Mouse (Mus musculus) heart, embryonic 12.5 days (tissue): ENCODE measurements around the gene Pgap1. TPM values are rescaled to one million over a fixed set of nuclear protein-coding genes. Genes with fewer than 3 reads are reported as not detected.
A peak's percentile ranks its signal among the peaks of the same experiment; 100 is the strongest.

ENCODE experiments used
- ATAC-seq: fragments of 200-750 bp; cut with Nextera tagmentation; 2 replicates; pipeline ENCODE4 v1.8.0; 2017; ENCODE audit warnings: moderate TSS enrichment, moderate library complexity; ENCODE audit not compliant: insufficient number of reproducible peaks, low FRiP score
- H3K27ac ChIP-seq: fragments of 300-500 bp; sonication (generic); 2 replicates; pipeline ENCODE4 v1.5.1; 2016; ENCODE audit warnings: mild to moderate bottlenecking, moderate library complexity; ENCODE audit not compliant: poor library complexity, severe bottlenecking
- H3K27me3 ChIP-seq: fragments of 300-500 bp; sonication (generic); replicated peaks from 2 replicates; pipeline ENCODE4 v1.6.1; 2016; ENCODE audit warnings: mild to moderate bottlenecking, moderate library complexity
- H3K36me3 ChIP-seq: fragments of 300-500 bp; sonication (generic); 2 replicates; pipeline ENCODE4 v1.6.1; 2016; ENCODE audit warnings: mild to moderate bottlenecking, moderate library complexity
- H3K4me1 ChIP-seq: fragments of 300-500 bp; sonication (generic); replicated peaks from 2 replicates; pipeline ENCODE4 v1.6.1; 2016; ENCODE audit warnings: mild to moderate bottlenecking
- H3K4me2 ChIP-seq: fragments of 300-500 bp; sonication (generic); 2 replicates; pipeline ENCODE4 v1.6.1; 2016; ENCODE audit warnings: mild to moderate bottlenecking, moderate library complexity
- H3K4me3 ChIP-seq: fragments of 300-500 bp; sonication (generic); 2 replicates; pipeline ENCODE4 v1.5.1; 2016; ENCODE audit warnings: mild to moderate bottlenecking
- H3K9ac ChIP-seq: fragments of 300-500 bp; sonication (generic); 2 replicates; pipeline ENCODE4 v1.6.1; 2016; ENCODE audit warnings: mild to moderate bottlenecking, moderate library complexity
- H3K9me3 ChIP-seq: fragments of 300-500 bp; sonication (generic); replicated peaks from 2 replicates; pipeline ENCODE4 v1.6.1; 2016; ENCODE audit warnings: mild to moderate bottlenecking, moderate library complexity
- WGBS: fragments of 180-500 bp; shearing (Covaris S2); methylation state at CpG from one replicate; pipeline ENCODE4 v1.1.7; 2016; 5-methylcytosine and 5-hydroxymethylcytosine counted together
- polyA plus RNA-seq: library from polyadenylated mRNA; unstranded; fragments of >200 nt; fragmentation: Nextera tagmentation; extraction: Ambion mirVana; gene quantifications from 2 replicates; pipeline ENCODE4 v1.2.1, GENCODE M21; 2016

The Pgap1 gene
- polyA plus RNA-seq, 1 experiment from 2014 or later: 5.8 TPM

- Histone ChIP-seq H3K27ac (no peak overlapping the region), H3K27me3 (0 out of 2 replicates have a peak, but pooled peaks cover 10% of the 10 kb centered on the region), H3K9me3 (no peaks in the 10 kb centered on the region), H3K36me3 (peaks cover 8% of the 10 kb centered on the region), H3K4me3 (peak overlapping the region; percentile 77), H3K4me1 (peaks cover 9% of the 10 kb centered on the region), H3K9ac (peak overlapping the region; percentile 85), H3K4me2 (peak overlapping the region; percentile 80)
- WGBS: 54% methylated on average over 3 of the region's 3 CpGs
- no peak for ATAC-seq
Observed at GRCm38 (mm10) chr1:54439080-54439476, 118.4 kb downstream of the Pgap1 start.

- Histone ChIP-seq H3K4me2 (peak within 1 kb of the TSS; percentile 80), H3K9ac (peak within 1 kb of the TSS; percentile 85), H3K4me1 (peaks cover 9% of the 10 kb centered on the region), H3K36me3 (peaks cover 12% of the 10 kb centered on the region), H3K27ac (no peak within 1 kb of the TSS), H3K9me3 (no peaks in the 10 kb centered on the region), H3K4me3 (peak within 1 kb of the TSS; percentile 77), H3K27me3 (0 out of 2 replicates have a peak, but pooled peaks cover 10% of the 10 kb centered on the region)
- peak; percentile 89 for ATAC-seq
- WGBS: 4% methylated on average over 39 of the region's 39 CpGs
Observed at GRCm38 (mm10) chr1:54438340-54439079, 119.0 kb downstream of the Pgap1 start, which contains the start of gene Gtf3c3. Gene Gtf3c3 (minus strand): TSS chr1:54438971.

Other genes starting within 250 kb of the Pgap1 start
- gene Gtf3c3, start 118.7 kb downstream of the Pgap1 start, polyA plus RNA-seq: 20.3 and 20.6 TPM in 2 replicates